Mouse (Mus musculus) cerebellum, adult 9-11 months (tissue): ENCODE measurements around the gene Celsr2.

Experiments used
- DNase-seq: peaks from one replicate; pipeline ENCODE4 v3.0.0; 2022

The Celsr2 gene

GRCm38 (mm10) chr3:108414857-108415830, at the start of gene Celsr2:
Celsr2 (minus strand) TSS chr3:108415552.
- peak; percentile 49 for DNase-seq

GRCm38 (mm10) chr3:108458866-108459265, 43.5 kb upstream of the Celsr2 start:
- DNase-seq: no peak

- DNase-seq: no peak
Measured at GRCm38 (mm10) chr3:108458380-108458779, 43.0 kb upstream of the Celsr2 start.

GRCm38 (mm10) chr3:108454172-108454571, 38.8 kb upstream of the Celsr2 start:
- DNase-seq: no peak

- no peak for DNase-seq
Measured at GRCm38 (mm10) chr3:108451969-108452368, 36.6 kb upstream of the Celsr2 start.

- DNase-seq: no peak
Measured at GRCm38 (mm10) chr3:108445366-108445705, 30.0 kb upstream of the Celsr2 start.

GRCm38 (mm10) chr3:108444698-108445365, 29.5 kb upstream of the Celsr2 start, which contains the start of gene Sars:
Sars (minus strand) TSS chr3:108445209.
- DNase-seq: peak; percentile 92

GRCm38 (mm10) chr3:108444029-108444428, 28.7 kb upstream of the Celsr2 start:
- DNase-seq: peak; percentile 42

GRCm38 (mm10) chr3:108436380-108436714, 21.0 kb upstream of the Celsr2 start:
- no peak for DNase-seq

GRCm38 (mm10) chr3:108435701-108436379, 20.5 kb upstream of the Celsr2 start:
- no peak for DNase-seq

- no peak for DNase-seq
Measured at GRCm38 (mm10) chr3:108433881-108434495, 18.6 kb upstream of the Celsr2 start.

- no peak for DNase-seq
Measured at GRCm38 (mm10) chr3:108433188-108433880, 18.0 kb upstream of the Celsr2 start.

GRCm38 (mm10) chr3:108432542-108433187, 17.3 kb upstream of the Celsr2 start:
- no peak for DNase-seq

GRCm38 (mm10) chr3:108425624-108426018, 10.3 kb upstream of the Celsr2 start:
- DNase-seq: no peak

- no peak for DNase-seq
Measured at GRCm38 (mm10) chr3:108424944-108425623, 9.7 kb upstream of the Celsr2 start.

- peak; percentile 81 for DNase-seq
Measured at GRCm38 (mm10) chr3:108423844-108424801, 8.8 kb upstream of the Celsr2 start.

- DNase-seq: no peak
Measured at GRCm38 (mm10) chr3:108423006-108423405, 7.7 kb upstream of the Celsr2 start.

- DNase-seq: peak; percentile 86
Measured at GRCm38 (mm10) chr3:108415831-108416223, 475 bp upstream of the Celsr2 start.

- DNase-seq: peak; percentile 39
Measured at GRCm38 (mm10) chr3:108413634-108414360, 1.6 kb downstream of the Celsr2 start.
